Mouse (Mus musculus): Measurements from ENCODE around the gene Emc8.

The Emc8 gene

GRCm38 (mm10) chr8:120641245-120641644, 27.1 kb downstream of the Emc8 start:
- no peak for DNase-seq (ENCODE audit: low read depth, low spot score)

GRCm38 (mm10) chr8:120634329-120634839, 34.0 kb downstream of the Emc8 start:
- DNase-seq (ENCODE audit: low read depth, low spot score) = peak; percentile 62

- peak; percentile 62 for DNase-seq (ENCODE audit: low read depth, low spot score)
These were observed 34.6 kb downstream of the Emc8 start for GRCm38 (mm10) chr8:120633665-120634271.

GRCm38 (mm10) chr8:120632969-120633664, 35.3 kb downstream of the Emc8 start:
- no peak for DNase-seq (ENCODE audit: low read depth, low spot score)

- DNase-seq (ENCODE audit: low read depth, low spot score) = peak; percentile 100
These were observed 36.7 kb downstream of the Emc8 start for GRCm38 (mm10) chr8:120631441-120632375.

DNA sequence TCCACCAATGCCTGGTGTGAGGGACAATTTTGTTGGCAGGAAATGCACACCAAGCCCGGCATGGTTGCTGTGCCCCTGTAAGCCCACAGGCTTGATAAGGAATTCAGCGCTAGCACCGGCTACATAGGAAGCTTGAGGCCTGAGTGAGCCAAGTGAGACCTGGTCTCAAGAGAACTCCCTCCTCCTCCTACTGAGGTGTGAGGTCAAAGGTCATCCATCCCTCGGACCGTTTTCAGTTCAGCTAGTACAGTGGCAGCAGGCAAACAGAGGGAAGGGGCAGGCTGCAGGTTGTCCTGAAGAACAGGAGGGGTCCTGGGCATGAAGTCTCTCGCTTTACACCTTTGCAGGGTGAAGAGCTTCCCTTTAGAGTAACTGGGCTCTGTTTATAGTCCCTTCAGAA, 37.5 kb downstream of the Emc8 start:
- DNase-seq (ENCODE audit: low read depth, low spot score) = peak; percentile 84

- DNase-seq (ENCODE audit: low read depth, low spot score) = peak; percentile 56
These were observed 38.3 kb downstream of the Emc8 start for GRCm38 (mm10) chr8:120630031-120630430.

DNA sequence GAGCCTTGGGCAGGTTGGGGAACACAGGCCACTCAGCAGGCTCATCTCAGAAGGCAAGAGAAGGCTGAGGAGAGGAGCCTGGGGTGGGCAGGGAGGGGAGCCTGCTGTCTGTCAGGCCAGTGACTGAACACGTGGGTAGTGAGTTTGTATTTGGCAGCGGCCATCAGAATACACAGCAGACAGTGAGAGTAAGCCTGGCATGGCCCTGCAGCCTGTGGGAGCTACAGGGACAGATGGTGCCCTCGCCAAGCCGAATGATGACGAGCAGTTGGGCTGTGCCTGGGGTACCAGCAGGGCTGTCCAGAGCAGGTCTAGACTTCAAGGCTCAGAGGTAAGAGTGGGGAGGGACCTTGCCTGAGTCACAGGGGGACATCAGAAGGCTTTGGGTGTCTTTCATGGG, 41.1 kb downstream of the Emc8 start:
- DNase-seq (ENCODE audit: low read depth, low spot score) = no peak

GRCm38 (mm10) chr8:120626461-120626860, 41.9 kb downstream of the Emc8 start:
- DNase-seq (ENCODE audit: low read depth, low spot score) = peak; percentile 98

- DNase-seq (ENCODE audit: low read depth, low spot score) = no peak
These were observed 44.8 kb downstream of the Emc8 start for GRCm38 (mm10) chr8:120623608-120624007.

DNA sequence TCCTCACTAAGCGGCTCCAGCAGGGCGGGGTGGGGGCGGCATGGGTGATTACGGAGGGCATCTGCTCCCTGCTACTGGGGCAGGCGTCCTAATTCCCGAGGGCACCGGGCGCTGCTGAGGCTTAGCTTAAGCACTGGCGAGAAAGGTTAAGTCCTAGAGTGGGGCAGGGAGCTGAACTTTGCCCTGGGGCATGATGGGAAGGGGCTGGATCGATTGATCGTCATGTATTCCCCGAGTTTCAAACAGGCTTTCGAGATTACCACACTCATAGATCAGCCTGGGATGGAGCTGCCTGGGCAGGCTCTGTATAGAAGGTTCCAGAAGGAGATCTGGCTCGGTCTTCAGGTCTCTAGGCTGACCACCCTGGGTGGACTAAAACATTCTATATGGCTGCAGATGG, 46.2 kb downstream of the Emc8 start:
- DNase-seq (ENCODE audit: low read depth, low spot score) = peak; percentile 47

DNA sequence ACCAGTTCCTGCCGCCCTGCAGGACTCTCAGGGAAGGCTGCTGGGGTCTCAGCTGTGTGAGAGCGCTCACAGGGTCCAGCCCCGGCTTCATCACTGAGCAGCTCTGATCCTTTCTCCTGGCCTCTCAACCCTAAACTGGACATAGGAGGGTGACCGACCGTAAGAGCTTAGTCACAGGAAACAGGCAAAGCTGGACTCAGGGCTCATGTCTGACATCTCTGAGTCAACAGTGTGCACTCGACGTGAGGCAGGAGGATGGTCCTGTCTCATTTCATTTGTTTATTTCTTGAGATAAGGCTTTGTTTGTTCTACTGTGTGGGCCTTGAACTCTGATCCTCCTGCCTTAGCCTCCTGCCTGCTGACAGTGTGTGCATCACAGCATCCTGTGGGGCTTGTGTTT, 47.9 kb downstream of the Emc8 start:
- DNase-seq (ENCODE audit: low read depth, low spot score) = no peak

DNA sequence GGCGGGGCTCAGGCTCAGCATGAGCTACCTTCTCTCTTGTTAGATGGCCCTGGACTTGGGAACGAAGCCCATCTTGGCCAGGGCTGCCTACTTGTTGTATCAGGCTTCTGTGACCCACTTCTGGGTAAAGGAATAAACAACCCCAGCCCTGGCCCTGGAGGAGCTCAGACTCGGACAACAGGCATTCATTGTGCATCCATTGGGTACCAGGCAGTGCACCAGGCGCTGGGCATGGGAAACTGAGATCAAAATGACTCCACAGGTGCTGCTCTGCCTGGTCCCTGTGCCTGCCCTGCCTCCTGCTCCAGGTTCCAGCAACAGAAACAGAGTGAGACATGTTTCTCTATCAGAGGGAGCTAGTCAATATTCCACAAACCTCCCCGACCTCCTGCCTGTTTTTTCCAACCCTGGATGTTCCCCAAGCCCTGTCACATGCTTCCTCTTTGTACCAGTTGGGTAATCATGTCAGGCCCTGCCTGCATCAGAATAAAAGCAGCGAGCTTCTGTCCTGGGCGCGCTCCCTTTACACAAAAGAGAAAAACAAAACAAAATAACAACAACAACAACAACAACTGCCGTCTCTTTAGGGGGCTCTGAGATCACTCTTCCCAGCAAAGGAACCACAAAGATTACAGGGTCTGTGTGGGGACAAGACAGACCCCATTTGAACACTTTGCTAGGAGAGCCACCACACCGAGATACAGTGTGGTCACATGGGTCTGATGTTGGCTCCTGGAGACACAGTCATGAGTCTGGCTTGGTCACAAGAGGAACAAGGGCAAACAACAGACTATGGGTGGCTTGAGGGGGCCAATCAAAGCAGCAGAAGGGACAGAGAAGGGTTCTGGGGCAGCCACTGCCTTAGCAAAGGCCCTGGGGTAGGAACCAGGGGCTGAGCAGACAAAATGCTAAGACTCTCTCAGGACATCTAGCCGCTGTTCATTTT, 48.9 kb downstream of the Emc8 start:
- no peak for DNase-seq (ENCODE audit: low read depth, low spot score)

GRCm38 (mm10) chr8:120618110-120618509, 50.3 kb downstream of the Emc8 start:
- DNase-seq (ENCODE audit: low read depth, low spot score) = peak; percentile 94

DNA sequence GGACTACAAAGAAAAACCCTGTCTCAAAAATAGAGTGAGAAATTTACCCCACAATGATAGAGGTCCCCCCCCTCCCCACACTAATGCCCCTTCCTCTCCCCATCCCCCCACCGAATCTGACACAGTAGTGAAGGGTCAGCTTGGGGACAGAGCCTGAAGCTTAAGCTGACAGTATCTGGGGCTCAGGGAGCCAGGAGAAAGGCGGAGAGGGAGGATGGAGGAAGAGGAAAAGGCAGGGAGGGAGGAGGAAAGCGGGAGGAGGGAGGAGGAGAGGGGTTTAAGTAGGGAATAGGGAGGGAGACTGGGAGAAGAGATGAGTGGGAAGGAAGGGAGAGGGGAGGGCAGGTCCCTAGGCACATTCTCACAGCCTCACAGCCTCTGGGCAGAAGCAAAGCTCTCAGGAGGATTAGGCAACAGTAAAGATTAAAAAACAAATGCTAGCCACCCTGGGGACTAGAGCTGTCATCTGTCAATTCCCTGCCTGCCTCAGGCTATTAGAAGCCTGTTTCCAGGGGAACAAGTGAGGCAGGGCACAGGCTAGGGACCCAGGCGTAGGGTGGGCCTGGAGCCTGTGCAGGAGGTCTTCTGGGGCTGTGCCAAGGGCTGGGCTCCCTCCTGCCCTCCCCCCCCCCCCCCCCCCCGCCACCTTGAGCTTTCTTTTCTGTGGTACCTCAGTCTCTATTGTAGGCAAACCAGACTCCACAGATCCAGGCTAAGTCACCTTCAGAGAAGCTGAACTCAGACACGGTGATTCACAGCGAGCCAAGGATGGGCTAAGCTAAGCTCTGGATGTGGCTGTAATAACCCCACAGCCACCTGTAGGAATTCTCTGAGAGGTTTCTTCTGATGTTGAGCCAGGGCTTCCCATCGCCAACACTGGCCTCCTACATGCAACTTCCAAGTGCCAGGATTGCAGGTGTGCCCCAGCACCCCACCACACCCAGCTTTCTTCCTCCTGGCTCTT, 51.4 kb downstream of the Emc8 start:
- DNase-seq (ENCODE audit: low read depth, low spot score) = no peak

- no peak for DNase-seq (ENCODE audit: low read depth, low spot score)
These were observed 53.9 kb downstream of the Emc8 start for GRCm38 (mm10) chr8:120614491-120614890.

DNA sequence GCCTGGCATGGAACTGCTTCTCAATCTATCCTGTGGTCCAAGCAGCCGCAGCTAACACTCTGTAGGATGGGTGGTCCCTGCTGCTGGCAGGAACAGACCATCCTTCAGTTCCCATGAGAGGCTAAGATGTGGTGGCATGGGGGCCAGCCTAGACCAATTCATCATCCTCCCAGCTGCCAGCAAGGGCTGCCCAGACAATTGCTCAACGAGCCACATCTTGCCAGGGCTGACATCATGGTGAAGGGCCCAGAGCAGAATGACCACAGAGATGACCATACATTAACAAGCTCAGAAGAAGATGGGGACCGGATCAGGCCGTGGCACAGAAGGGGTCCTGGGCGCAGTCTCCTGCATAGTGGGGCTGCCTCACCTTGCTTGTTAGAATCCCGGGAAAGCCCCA, 57.5 kb downstream of the Emc8 start:
- DNase-seq (ENCODE audit: low read depth, low spot score) = no peak

- peak; percentile 81 for DNase-seq (ENCODE audit: low read depth, low spot score)
These were observed 60.5 kb downstream of the Emc8 start for GRCm38 (mm10) chr8:120607885-120608284.

DNA sequence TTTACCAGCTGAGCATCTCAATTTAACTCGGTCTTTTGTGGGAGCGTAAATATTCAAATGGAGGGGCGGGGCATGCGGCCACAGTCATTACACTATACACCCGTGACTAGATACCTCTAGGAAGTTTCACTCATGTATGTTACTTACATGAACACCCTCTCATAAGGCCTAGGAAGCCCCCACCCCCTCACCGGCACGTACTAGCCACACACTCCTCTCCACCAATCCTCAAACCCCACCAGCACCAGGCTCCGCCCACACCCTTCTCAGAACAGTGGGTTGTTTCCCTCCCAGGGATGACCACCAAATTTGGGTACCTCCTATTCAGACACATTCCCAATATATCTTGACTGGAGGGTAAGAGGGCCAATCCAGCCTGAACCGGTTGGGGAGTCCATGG, 60.9 kb downstream of the Emc8 start:
- DNase-seq (ENCODE audit: low read depth, low spot score) = peak; percentile 65
